Mouse (Mus musculus) bone marrow macrophage, adult 2 months (primary cell): ENCODE data around the gene Pygm. TPM values are rescaled to one million over a fixed set of nuclear protein-coding genes. Genes with fewer than 3 reads are reported as not detected.

Source experiments
- H3K27ac ChIP-seq: 2 replicates; pipeline ENCODE4 v1.5.1; 2012; ENCODE audit warnings: low read depth, low read length; ENCODE audit not compliant: insufficient read depth
- H3K4me1 ChIP-seq: 2 replicates; pipeline ENCODE4 v1.6.1; 2012; ENCODE audit warnings: low read length; ENCODE audit not compliant: control insufficient read depth, insufficient read depth
- H3K4me3 ChIP-seq: 2 replicates; pipeline ENCODE4 v1.5.1; 2012; ENCODE audit warnings: mild to moderate bottlenecking, low read length, moderate library complexity; ENCODE audit not compliant: insufficient read depth
- CTCF ChIP-seq: IDR thresholded peaks from 2 replicates; pipeline ENCODE4 v1.5.1; 2012; ENCODE audit warnings: low read depth, mild to moderate bottlenecking, low read length, moderate library complexity
- POLR2A ChIP-seq: IDR thresholded peaks from 2 replicates; pipeline ENCODE4 v1.6.1; 2012; ENCODE audit warnings: mild to moderate bottlenecking, low read depth, low read length, borderline replicate concordance
- polyA plus RNA-seq: library from polyadenylated mRNA; stranded (reverse); fragments of >200 nt; gene quantifications from 2 replicates; pipeline ENCODE4 v1.2.4, GENCODE M21; 2012; ENCODE audit not compliant: missing spikeins, insufficient read depth, insufficient read length

Pygm gene
- 0.97 and 2.1 TPM in 2 replicates for polyA plus RNA-seq

- H3K4me1 ChIP-seq, result no peaks in the 10 kb centered on the region
- no peak within 1 kb of the TSS for H3K27ac ChIP-seq
- H3K4me3 ChIP-seq, result no peak within 1 kb of the TSS
- TF ChIP-seq CTCF (no peak), POLR2A (no peak)
Measured at GRCm38 (mm10) chr19:6384128-6384527, at the start of gene Pygm. Gene Pygm, plus strand, starts transcription at chr19:6384399.

- peak within 1 kb of the TSS; percentile 81 for H3K27ac ChIP-seq
- no peak for TF ChIP-seq POLR2A
- TF ChIP-seq CTCF, result no peak
- H3K4me1 ChIP-seq, result peaks cover 21% of the 10 kb centered on the region
- H3K4me3 ChIP-seq, result peak within 1 kb of the TSS; percentile 74
Measured at GRCm38 (mm10) chr19:6334673-6335457, 49.3 kb upstream of the Pygm start, which contains the start of gene Men1. Gene Men1, plus strand, starts transcription at chr19:6334979.

GRCm38 (mm10) chr19:6335458-6335827, 48.8 kb upstream of the Pygm start:
- peak overlapping the region; percentile 74 for H3K4me3 ChIP-seq
- H3K27ac ChIP-seq, result no peak overlapping the region
- no peak for TF ChIP-seq CTCF
- TF ChIP-seq POLR2A, result no peak
- H3K4me1 ChIP-seq, result peaks cover 26% of the 10 kb centered on the region

- Histone ChIP-seq H3K27ac (no peak overlapping the region), H3K4me1 (peaks cover 21% of the 10 kb centered on the region), H3K4me3 (no peak overlapping the region)
- no peak for TF ChIP-seq CTCF
- TF ChIP-seq POLR2A, result no peak
Measured at GRCm38 (mm10) chr19:6336920-6337319, 47.3 kb upstream of the Pygm start.

GRCm38 (mm10) chr19:6338171-6338570, 46.0 kb upstream of the Pygm start:
- no peak overlapping the region for H3K4me3 ChIP-seq
- peaks cover 23% of the 10 kb centered on the region for H3K4me1 ChIP-seq
- TF ChIP-seq POLR2A, result no peak
- TF ChIP-seq CTCF, result no peak
- H3K27ac ChIP-seq, result no peak overlapping the region

- Histone ChIP-seq H3K4me3 (no peak overlapping the region), H3K27ac (no peak overlapping the region), H3K4me1 (peaks cover 21% of the 10 kb centered on the region)
- TF ChIP-seq POLR2A (no peak), CTCF (no peak)
Measured at GRCm38 (mm10) chr19:6338716-6339115, 45.5 kb upstream of the Pygm start.

GRCm38 (mm10) chr19:6339191-6339590, 45.0 kb upstream of the Pygm start:
- H3K27ac ChIP-seq, result no peak overlapping the region
- peaks cover 16% of the 10 kb centered on the region for H3K4me1 ChIP-seq
- no peak overlapping the region for H3K4me3 ChIP-seq
- TF ChIP-seq CTCF, result no peak
- no peak for TF ChIP-seq POLR2A

GRCm38 (mm10) chr19:6339890-6340504, 44.2 kb upstream of the Pygm start:
- no peak for TF ChIP-seq POLR2A
- no peak for TF ChIP-seq CTCF
- Histone ChIP-seq H3K27ac (peak overlapping the region; percentile 34), H3K4me3 (peak overlapping the region; percentile 56), H3K4me1 (peaks cover 14% of the 10 kb centered on the region)

GRCm38 (mm10) chr19:6340524-6341452, 43.4 kb upstream of the Pygm start, which contains the start of gene Map4k2:
Gene Map4k2, plus strand, starts transcription at chr19:6341135.
- Histone ChIP-seq H3K4me3 (peak within 1 kb of the TSS; percentile 85), H3K27ac (peak within 1 kb of the TSS; percentile 34), H3K4me1 (peaks cover 16% of the 10 kb centered on the region)
- TF ChIP-seq POLR2A (no peak), CTCF (no peak)
